Mouse (Mus musculus) layer of hippocampus, adult 2 months (tissue): ENCODE results near the gene Ttc39d. TPM values are rescaled to one million over a fixed set of nuclear protein-coding genes. Genes with fewer than 3 reads are reported as not detected.

Experiments used
- DNase-seq, 2 experiments: peaks; one replicate each; pipeline ENCODE4 v3.0.0; 2022; ENCODE audit warnings: low spot score in 2 of 2
- H3K27ac ChIP-seq: fragments of 200-600 bp; 2 replicates; pipeline ENCODE4 v1.8.1; 2022
- H3K4me3 ChIP-seq: fragments of 200-600 bp; 2 replicates; pipeline ENCODE4 v1.8.1; 2022; ENCODE audit warnings: mild to moderate bottlenecking
- CTCF ChIP-seq: fragments of 200-600 bp; conservative IDR thresholded peaks from 2 replicates; pipeline ENCODE4 v1.8.1; 2022; ENCODE audit warnings: antibody characterized with exemption, mild to moderate bottlenecking, moderate library complexity
- long read RNA-seq, 2 experiments: library from polyadenylated mRNA; stranded (forward); transcript quantifications; one replicate each; pipeline ENCODE4 v2.0.0; 2021; ENCODE audit warnings: borderline mapping rate in 2 of 2
- total RNA-seq, 2 experiments: library from RNA; stranded (reverse); gene quantifications; 2 replicates each; pipeline ENCODE4 v1.2.3; 2021

Ttc39d gene
- total RNA-seq, result under 1 TPM; 0.15 to 0.28 TPM
- long read RNA-seq, experiment 1, result 0 reads
- long read RNA-seq, experiment 2, result 0 reads

GRCm38 (mm10) chr17:80206671-80207581 is at the start of gene Ttc39d, which contains the start of gene Srsf7:
Ttc39d (plus strand) TSS chr17:80207460.
Srsf7 (minus strand) TSS chr17:80207307.
- Histone ChIP-seq H3K4me3 (peak within 1 kb of the TSS; percentile 100), H3K27ac (peak within 1 kb of the TSS; percentile 99)
- TF ChIP-seq CTCF, result no peak
- peak; percentile 98 to 99 for DNase-seq

GRCm38 (mm10) chr17:80157489-80157888 is 49.8 kb upstream of the Ttc39d start:
- TF ChIP-seq CTCF, result no peak
- Histone ChIP-seq H3K4me3 (no peak overlapping the region), H3K27ac (no peak overlapping the region)
- DNase-seq, result no peak

- DNase-seq, result peak; percentile 49 to 63
- Histone ChIP-seq H3K4me3 (no peak overlapping the region), H3K27ac (0 out of 2 replicates have a peak overlapping the region, but pooled peaks have one; percentile 51)
- TF ChIP-seq CTCF, result peak; percentile 49
Observed at GRCm38 (mm10) chr17:80160454-80160853, 46.8 kb upstream of the Ttc39d start.

- no peak overlapping the region for H3K4me3 ChIP-seq
- H3K27ac ChIP-seq, result no peak overlapping the region
- TF ChIP-seq CTCF, result no peak
- DNase-seq, result no peak
Observed at GRCm38 (mm10) chr17:80163991-80164390, 43.3 kb upstream of the Ttc39d start.

- peak overlapping the region; percentile 93 for H3K27ac ChIP-seq
- DNase-seq, result peak; percentile 72 to 87
- peak; percentile 42 for TF ChIP-seq CTCF
- peak overlapping the region; percentile 17; the same call in 1 of the 2 replicates for H3K4me3 ChIP-seq
Observed at GRCm38 (mm10) chr17:80165741-80166140, 41.5 kb upstream of the Ttc39d start.

GRCm38 (mm10) chr17:80166346-80166745 is 40.9 kb upstream of the Ttc39d start:
- peak; percentile 51 to 54 for DNase-seq
- Histone ChIP-seq H3K4me3 (no peak overlapping the region; the same call in 1 of the 2 replicates), H3K27ac (peak overlapping the region; percentile 93)
- no peak for TF ChIP-seq CTCF

- no peak for DNase-seq
- Histone ChIP-seq H3K4me3 (no peak overlapping the region), H3K27ac (peak overlapping the region; percentile 93)
- TF ChIP-seq CTCF, result no peak
Observed at GRCm38 (mm10) chr17:80167436-80167835, 39.8 kb upstream of the Ttc39d start.

- peak overlapping the region; percentile 93 for H3K27ac ChIP-seq
Observed at GRCm38 (mm10) chr17:80167851-80168251, 39.4 kb upstream of the Ttc39d start.

GRCm38 (mm10) chr17:80168425-80169182 is 38.7 kb upstream of the Ttc39d start:
- peak; percentile 65 to 79 for DNase-seq
- H3K27ac ChIP-seq, result peak overlapping the region; percentile 93
- peak overlapping the region; percentile 31 for H3K4me3 ChIP-seq
- TF ChIP-seq CTCF, result no peak

More at GRCm38 (mm10) chr17:80167851-80168251, 39.4 kb upstream of the Ttc39d start:
- H3K4me3 ChIP-seq, result peak overlapping the region; percentile 31
- peak; percentile 26 to 46 for DNase-seq
- TF ChIP-seq CTCF, result no peak

GRCm38 (mm10) chr17:80169792-80170191 is 37.5 kb upstream of the Ttc39d start:
- H3K4me3 ChIP-seq, result no peak overlapping the region
- DNase-seq, result no peak
- TF ChIP-seq CTCF, result no peak
- H3K27ac ChIP-seq, result no peak overlapping the region

- Histone ChIP-seq H3K27ac (no peak overlapping the region), H3K4me3 (no peak overlapping the region)
- TF ChIP-seq CTCF, result no peak
- DNase-seq, result no peak
Observed at GRCm38 (mm10) chr17:80170951-80171350, 36.3 kb upstream of the Ttc39d start.

- TF ChIP-seq CTCF, result no peak
- H3K27ac ChIP-seq, result no peak overlapping the region
- no peak overlapping the region for H3K4me3 ChIP-seq
- DNase-seq, result no peak
Observed at GRCm38 (mm10) chr17:80171948-80172347, 35.3 kb upstream of the Ttc39d start.

GRCm38 (mm10) chr17:80172761-80173160 is 34.5 kb upstream of the Ttc39d start:
- no peak for DNase-seq

More at GRCm38 (mm10) chr17:80172761-80173160, 34.5 kb upstream of the Ttc39d start:
- Histone ChIP-seq H3K27ac (no peak overlapping the region), H3K4me3 (no peak overlapping the region)
- no peak for TF ChIP-seq CTCF
